In the genomic region with DNA sequence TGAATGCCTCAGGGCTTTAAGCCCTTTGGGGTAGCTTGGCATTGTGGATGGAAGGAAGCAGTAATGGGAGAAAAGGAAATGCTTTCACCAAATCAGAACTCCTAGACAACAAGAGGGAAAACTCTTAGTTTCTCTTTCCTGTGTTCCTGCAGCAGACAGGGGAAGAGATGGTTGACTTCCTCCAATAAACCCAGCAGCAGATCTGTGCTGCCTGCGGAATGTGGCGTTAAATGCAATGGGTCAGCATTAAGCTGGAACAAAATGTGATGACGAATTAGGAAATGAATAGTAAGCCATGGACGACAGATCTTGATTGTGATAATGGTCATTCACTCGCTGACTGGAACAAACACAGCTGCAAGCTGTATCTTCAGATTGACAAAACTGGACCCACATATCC, we compare ENCODE assay signal across 24 mouse cellular contexts.
"Had no signal": no experiment of that assay in that cellular context is flagged by ENCODE, and none has a peak within 500 bp of the region (broad histone marks: within the 10 kb centered on the region; RNA-seq: fewer than 3 reads in every experiment).

No protein-coding gene starts in this region.

- H3K9ac ChIP-seq: hindbrain, embryonic 12.5 days; hindbrain, embryonic 14.5 days; intestine, embryonic 15.5 days; limb, embryonic 13.5 days; limb, embryonic 15.5 days; liver, embryonic 12.5 days; liver, embryonic 14.5 days had no signal

- H3K27me3 ChIP-seq: hindbrain, embryonic 12.5 days; intestine, embryonic 15.5 days; limb, embryonic 13.5 days; liver, embryonic 12.5 days had no signal

- H3K36me3 ChIP-seq: hindbrain, embryonic 10.5 days; hindbrain, embryonic 12.5 days; intestine, embryonic 15.5 days; limb, embryonic 13.5 days; limb, embryonic 15.5 days; liver, embryonic 12.5 days had no signal

- H3K4me3 ChIP-seq: gastrocnemius, adult 2 months; hindbrain, embryonic 10.5 days; hindbrain, embryonic 12.5 days; intestine, embryonic 15.5 days; limb, embryonic 13.5 days; limb, embryonic 15.5 days; liver, embryonic 12.5 days had no signal

- H3K4me1 ChIP-seq: hindbrain, embryonic 10.5 days; hindbrain, embryonic 12.5 days; intestine, embryonic 15.5 days; limb, embryonic 13.5 days; limb, embryonic 15.5 days; liver, embryonic 12.5 days had no signal

- DNase-seq: gastrocnemius, adult 2 months; gastrocnemius, postnatal 10 days; gastrocnemius, postnatal 25 days; heart, postnatal 10 days; heart, postnatal 4 days; kidney, adult 18-20 months; kidney, adult 8-10 months; kidney, postnatal 14 days; kidney, postnatal 36 days; layer of hippocampus, adult 9-11 months; layer of hippocampus, postnatal 36 days; left cerebral cortex, postnatal 4 days had no signal

- H3K27ac ChIP-seq: gastrocnemius, adult 2 months; hindbrain, embryonic 10.5 days; hindbrain, embryonic 12.5 days; hindbrain, embryonic 14.5 days; intestine, embryonic 15.5 days; kidney, postnatal 0 days; limb, embryonic 13.5 days; limb, embryonic 15.5 days; liver, embryonic 12.5 days; liver, embryonic 14.5 days had no signal

- ATAC-seq: hindbrain, embryonic 16.5 days; inflammation-experienced regulatory T-cells, adult 6 months; intestine, embryonic 15.5 days; intestine, postnatal 0 days; liver, embryonic 12.5 days had no signal
